Mouse (Mus musculus): Measurements from ENCODE around the gene Dixdc1. TPM values are rescaled to one million over a fixed set of nuclear protein-coding genes. Genes with fewer than 3 reads are reported as not detected.
A peak's percentile ranks its signal among the peaks of the same experiment; 100 is the strongest.

The Dixdc1 gene
- total RNA-seq, 2 experiments from 2014 or later, result 75.4 to 80.8 TPM

GRCm38 (mm10) chr9:50714188-50714587 lies 25.1 kb downstream of the Dixdc1 start:
- intact Hi-C loops (cut with DNase I), result no loop called here
- no peak for DNase-seq (ENCODE audit: low spot score in 2 of 2)

GRCm38 (mm10) chr9:50711337-50711736 lies 28.0 kb downstream of the Dixdc1 start:
- no peak for DNase-seq (ENCODE audit: low spot score in 2 of 2)
- intact Hi-C loops (cut with DNase I), result no loop called here

GRCm38 (mm10) chr9:50709108-50709507 lies 30.2 kb downstream of the Dixdc1 start:
- intact Hi-C loops (cut with DNase I), result loop anchor here (2.0 to 5.0 kb wide), 2 partner anchors 26 to 53 kb away; no protein-coding TSS in a partner anchor
- DNase-seq (ENCODE audit: low spot score in 2 of 2), result no peak

GRCm38 (mm10) chr9:50704907-50705306 lies 34.4 kb downstream of the Dixdc1 start:
- no peak for DNase-seq (ENCODE audit: low spot score in 2 of 2)
- intact Hi-C loops (cut with DNase I), result loop anchor here (5.0 kb wide), 1 partner anchor 57 kb away; no protein-coding TSS in a partner anchor

- DNase-seq (ENCODE audit: low spot score in 2 of 2), result peak in 1 of 2 experiments; percentile 37
Measured at GRCm38 (mm10) chr9:50700921-50701691, 38.2 kb downstream of the Dixdc1 start.

GRCm38 (mm10) chr9:50698418-50699409 lies 40.6 kb downstream of the Dixdc1 start:
- intact Hi-C loops (cut with DNase I), result loop anchor here (2.0 kb wide), 1 partner anchor 70 kb away; the partner anchor contains the start of gene Fdxacb1
- peak; percentile 61 to 66 for DNase-seq (ENCODE audit: low spot score in 2 of 2)

More at GRCm38 (mm10) chr9:50700921-50701691, 38.2 kb downstream of the Dixdc1 start:
- intact Hi-C loops (cut with DNase I), result no loop called here

GRCm38 (mm10) chr9:50697706-50698041 lies 41.6 kb downstream of the Dixdc1 start:
- peak; percentile 83 to 95 for DNase-seq (ENCODE audit: low spot score in 2 of 2)
- intact Hi-C loops (cut with DNase I), result loop anchor here (2.0 kb wide), 1 partner anchor 71 kb away; the partner anchor contains the start of gene Fdxacb1

GRCm38 (mm10) chr9:50696851-50697705 lies 42.2 kb downstream of the Dixdc1 start:
- DNase-seq (ENCODE audit: low spot score in 2 of 2), result no peak
- intact Hi-C loops (cut with DNase I), result no loop called here

- no peak for DNase-seq (ENCODE audit: low spot score in 2 of 2)
- intact Hi-C loops (cut with DNase I), result no loop called here
Measured at GRCm38 (mm10) chr9:50695153-50695552, 44.2 kb downstream of the Dixdc1 start.

- peak; percentile 26 to 29 for DNase-seq (ENCODE audit: low spot score in 2 of 2)
- intact Hi-C loops (cut with DNase I), result no loop called here
Measured at GRCm38 (mm10) chr9:50693631-50694030, 45.7 kb downstream of the Dixdc1 start.

- DNase-seq (ENCODE audit: low spot score in 2 of 2), result no peak
- intact Hi-C loops (cut with DNase I), result no loop called here
Measured at GRCm38 (mm10) chr9:50692626-50693580, 46.4 kb downstream of the Dixdc1 start.

- intact Hi-C loops (cut with DNase I), result no loop called here
Measured at GRCm38 (mm10) chr9:50686866-50687652, 52.3 kb downstream of the Dixdc1 start.

GRCm38 (mm10) chr9:50681727-50682126 lies 57.6 kb downstream of the Dixdc1 start:
- DNase-seq (ENCODE audit: low spot score in 2 of 2), result no peak
- intact Hi-C loops (cut with DNase I), result no loop called here

More at GRCm38 (mm10) chr9:50686866-50687652, 52.3 kb downstream of the Dixdc1 start:
- DNase-seq (ENCODE audit: low spot score in 2 of 2), result no peak

GRCm38 (mm10) chr9:50679406-50679805 lies 59.9 kb downstream of the Dixdc1 start:
- DNase-seq (ENCODE audit: low spot score in 2 of 2), result no peak
- intact Hi-C loops (cut with DNase I), result no loop called here

GRCm38 (mm10) chr9:50674771-50675170 lies 64.5 kb downstream of the Dixdc1 start:
- intact Hi-C loops (cut with DNase I), result no loop called here
- DNase-seq (ENCODE audit: low spot score in 2 of 2), result no peak

- DNase-seq (ENCODE audit: low spot score in 2 of 2), result peak; percentile 33 to 54
- intact Hi-C loops (cut with DNase I), result no loop called here
Measured at GRCm38 (mm10) chr9:50670690-50671089, 68.6 kb downstream of the Dixdc1 start.

All from left cerebral cortex, postnatal 25 days (tissue).